Mouse (Mus musculus) urinary bladder, postnatal 0 days (tissue): ENCODE data around the gene Pdia2. TPM values are rescaled to one million over a fixed set of nuclear protein-coding genes. Genes with fewer than 3 reads are reported as not detected.

Experiments used
- polyA plus RNA-seq: library from polyadenylated mRNA; unstranded; fragments of >200 nt; fragmentation: Nextera tagmentation; extraction: Ambion mirVana; gene quantifications from 2 replicates; pipeline ENCODE4 v1.2.1, GENCODE M21; 2015

Gene Pdia2
- 0.08 and 0.42 TPM in 2 replicates for polyA plus RNA-seq

GRCm38 (mm10) chr17:26198892-26199291 is at the start of gene Pdia2:
TSS of gene Pdia2 (minus strand) at chr17:26199087.

GRCm38 (mm10) chr17:26244101-26244841 is 45.4 kb upstream of the Pdia2 start, which contains the start of gene Fam234a:
TSS of gene Fam234a (minus strand) at chr17:26244242.

GRCm38 (mm10) chr17:26207686-26208085 is 8.8 kb upstream of the Pdia2 start, which contains the start of gene Arhgdig:
TSS of gene Arhgdig (minus strand) at chr17:26207786.

GRCm38 (mm10) chr17:26202737-26203136 is 3.9 kb upstream of the Pdia2 start, which contains the start of gene Rgs11:
TSS of gene Rgs11 (plus strand) at chr17:26202951.

Other genes starting within 250 kb of the Pdia2 start
- gene A930017K11Rik, start 246.5 kb downstream of the Pdia2 start, polyA plus RNA-seq: 0.07 TPM in 1 of 2 replicates, not detected in the other
- 13.4 and 16.2 TPM in 2 replicates for gene Capn15, start 213.3 kb downstream of the Pdia2 start, polyA plus RNA-seq
- gene Rab11fip3, start 129.5 kb downstream of the Pdia2 start, polyA plus RNA-seq: 7.8 and 8.2 TPM in 2 replicates
- 74.4 and 84.5 TPM in 2 replicates for gene Decr2, start 108.8 kb downstream of the Pdia2 start, polyA plus RNA-seq
- 21.8 and 22.5 TPM in 2 replicates for gene Nme4, start 103.5 kb downstream of the Pdia2 start, polyA plus RNA-seq
- gene Tmem8, start 85.8 kb downstream of the Pdia2 start, polyA plus RNA-seq: 3.1 and 4.2 TPM in 2 replicates
- gene Mrpl28, start 75.6 kb downstream of the Pdia2 start, polyA plus RNA-seq: 116 and 122 TPM in 2 replicates
- 5.2 and 7.5 TPM in 2 replicates for gene Axin1, start 60.4 kb downstream of the Pdia2 start, polyA plus RNA-seq
- 12.4 and 13.9 TPM in 2 replicates for gene Rgs11, start 3.9 kb upstream of the Pdia2 start, polyA plus RNA-seq
- gene Arhgdig, start 8.7 kb upstream of the Pdia2 start, polyA plus RNA-seq: 10.1 and 10.7 TPM in 2 replicates
- 63.1 and 67.4 TPM in 2 replicates for gene Fam234a, start 45.2 kb upstream of the Pdia2 start, polyA plus RNA-seq
- 34.2 and 36.6 TPM in 2 replicates for gene Luc7l, start 53.8 kb upstream of the Pdia2 start, polyA plus RNA-seq
- 0.95 and 1.2 TPM in 2 replicates for gene Neurl1b, start 215.7 kb upstream of the Pdia2 start, polyA plus RNA-seq